Mouse (Mus musculus) stomach, postnatal 0 days (tissue): Measurements from ENCODE around the gene Gpr182. TPM values are rescaled to one million over a fixed set of nuclear protein-coding genes. Genes with fewer than 3 reads are reported as not detected.

Experiments
- ATAC-seq: fragments of 200-750 bp; cut with Nextera tagmentation; 2 replicates; pipeline ENCODE4 v1.8.0; 2017; ENCODE audit not compliant: low FRiP score, low TSS enrichment
- DNase-seq: peaks from one replicate; pipeline ENCODE4 v3.0.0-alpha.2; 2016; ENCODE audit warnings: low spot score
- H3K27ac ChIP-seq: fragments of 300-500 bp; sonication (generic); replicated peaks from 2 replicates; pipeline ENCODE4 v1.5.1; 2014; ENCODE audit warnings: mild to moderate bottlenecking, control low read depth
- H3K27me3 ChIP-seq: fragments of 300-500 bp; sonication (generic); 2 replicates; pipeline ENCODE4 v1.6.1; 2014; ENCODE audit warnings: low read length; ENCODE audit not compliant: control insufficient read depth, insufficient read depth
- H3K36me3 ChIP-seq: fragments of 300-500 bp; sonication (generic); 2 replicates; pipeline ENCODE4 v1.6.1; 2014; ENCODE audit warnings: low read length, mixed read lengths; ENCODE audit not compliant: control insufficient read depth, insufficient read depth
- H3K4me1 ChIP-seq: fragments of 300-500 bp; sonication (generic); replicated peaks from 2 replicates; pipeline ENCODE4 v1.6.1; 2014; ENCODE audit warnings: antibody characterized with exemption; ENCODE audit not compliant: control insufficient read depth, insufficient read depth
- H3K4me2 ChIP-seq: fragments of 300-500 bp; sonication (generic); replicated peaks from 2 replicates; pipeline ENCODE4 v1.6.1; 2014; ENCODE audit warnings: low read depth, mild to moderate bottlenecking, control low read depth, moderate library complexity
- H3K4me3 ChIP-seq: fragments of 300-500 bp; sonication (generic); 2 replicates; pipeline ENCODE4 v1.5.1; 2014; ENCODE audit warnings: low read depth, low read length, control low read depth
- H3K9ac ChIP-seq: fragments of 300-500 bp; sonication (generic); 2 replicates; pipeline ENCODE4 v1.6.1; 2014; ENCODE audit warnings: mild to moderate bottlenecking, low read length, control low read depth, mixed read lengths
- H3K9me3 ChIP-seq: fragments of 300-500 bp; sonication (generic); 2 replicates; pipeline ENCODE4 v1.6.1; 2016; ENCODE audit warnings: low read length; ENCODE audit not compliant: control insufficient read depth
- CTCF ChIP-seq: IDR thresholded peaks from 2 replicates; pipeline ENCODE4 v1.5.1; 2016; ENCODE audit warnings: antibody characterized with exemption, low read depth, mild to moderate bottlenecking, moderate library complexity
- EP300 ChIP-seq: optimal IDR thresholded peaks from 2 replicates; pipeline ENCODE3; 2016; ENCODE audit warnings: antibody characterized with exemption
- WGBS: fragments of 180-500 bp; shearing (Covaris S2); extraction: QIAGEN DNeasy Blood & Tissue Kit; methylation state at CpG from one replicate; pipeline ENCODE4 v1.1.7; 2014; 5-methylcytosine and 5-hydroxymethylcytosine counted together
- polyA plus RNA-seq: library from polyadenylated mRNA; unstranded; fragments of >200 nt; fragmentation: Nextera tagmentation; extraction: Ambion mirVana; gene quantifications from 2 replicates; pipeline ENCODE4 v1.2.1, GENCODE M21; 2015

The Gpr182 gene
- polyA plus RNA-seq, 1 experiment from 2014 or later: 0.92 TPM

DNA sequence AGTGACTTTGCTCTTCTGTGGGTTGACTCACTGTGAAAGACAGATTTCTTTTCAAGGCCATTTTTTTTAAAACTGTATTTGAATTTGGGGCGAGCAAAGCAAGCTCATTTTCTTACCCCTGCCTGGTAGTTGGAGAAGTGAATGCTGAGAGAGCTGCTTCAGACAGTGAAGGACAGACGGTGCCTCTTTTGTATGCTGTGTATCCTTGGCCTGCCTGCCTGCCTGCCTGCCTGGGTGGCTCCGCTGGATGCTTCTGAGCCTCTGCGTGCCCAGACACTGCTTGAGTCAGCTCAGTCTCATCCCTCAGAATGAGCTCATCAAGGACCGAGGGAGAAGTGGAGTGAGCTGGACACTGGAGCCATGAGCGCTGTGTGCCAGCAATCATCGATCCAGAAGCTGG lies 52.6 kb downstream of the Gpr182 start:
- Histone ChIP-seq H3K36me3 (peaks cover 6% of the 10 kb centered on the region), H3K4me1 (no peaks in the 10 kb centered on the region), H3K4me2 (no peak overlapping the region), H3K27me3 (no peaks in the 10 kb centered on the region), H3K4me3 (no peak overlapping the region), H3K27ac (no peak overlapping the region), H3K9me3 (no peaks in the 10 kb centered on the region), H3K9ac (no peak overlapping the region)
- no peak for ATAC-seq
- TF ChIP-seq EP300: no peak
- TF ChIP-seq CTCF: no peak
- no peak for DNase-seq
- WGBS: 90% methylated on average over 7 of the region's 7 CpGs

Other genes with a start within 250 kb of the Gpr182 start
- 58.2 and 72.8 TPM in 2 replicates for gene Ndufa4l2, start 236.8 kb downstream of the Gpr182 start, polyA plus RNA-seq
- gene Shmt2, start 229.3 kb downstream of the Gpr182 start, polyA plus RNA-seq: 38.9 and 40.9 TPM in 2 replicates
- 2.7 and 4.0 TPM in 2 replicates for gene Nxph4, start 217.2 kb downstream of the Gpr182 start, polyA plus RNA-seq
- gene Lrp1, start 130.6 kb downstream of the Gpr182 start, polyA plus RNA-seq: 32.7 and 37.4 TPM in 2 replicates
- 31.4 and 34.6 TPM in 2 replicates for gene Stat6, start 108.7 kb downstream of the Gpr182 start, polyA plus RNA-seq
- gene Nemp1, start 84.8 kb downstream of the Gpr182 start, polyA plus RNA-seq: 4.1 and 4.5 TPM in 2 replicates
- 6.8 and 8.9 TPM in 2 replicates for gene Nab2, start 83.2 kb downstream of the Gpr182 start, polyA plus RNA-seq
- gene Myo1a, start 46.6 kb downstream of the Gpr182 start, polyA plus RNA-seq: 39.3 and 42.1 TPM in 2 replicates
- 0.34 and 0.35 TPM in 2 replicates for gene Tac2, start 27.3 kb downstream of the Gpr182 start, polyA plus RNA-seq
- gene Zbtb39, start 12.2 kb downstream of the Gpr182 start, polyA plus RNA-seq: 1.4 and 1.6 TPM in 2 replicates
- 0.19 and 0.23 TPM in 2 replicates for gene Rdh1, start 8.0 kb upstream of the Gpr182 start, polyA plus RNA-seq
- 0.67 and 0.69 TPM in 2 replicates for gene Rdh16f1, start 8.1 kb upstream of the Gpr182 start, polyA plus RNA-seq
- gene Rdh9, start 24.7 kb upstream of the Gpr182 start, polyA plus RNA-seq: not detected in 2 replicates
- gene Rdh16, start 49.4 kb upstream of the Gpr182 start, polyA plus RNA-seq: 1.0 and 1.5 TPM in 2 replicates
- gene Rdh19, start 98.2 kb upstream of the Gpr182 start, polyA plus RNA-seq: not detected in 2 replicates
- not detected in 2 replicates for gene Rdh16f2, start 114.7 kb upstream of the Gpr182 start, polyA plus RNA-seq
- 1.9 and 2.1 TPM in 2 replicates for gene Rdh7, start 137.1 kb upstream of the Gpr182 start, polyA plus RNA-seq
- gene Sdr9c7, start 146.8 kb upstream of the Gpr182 start, polyA plus RNA-seq: 24.6 and 24.7 TPM in 2 replicates